Comparison of ENCODE assay signal across 11 mouse cellular contexts in genomic region chr6:90808134-90808533, GRCm38 (mm10).
DNase-seq lines count a peak whose midpoint lies in the region; ATAC-seq and TF ChIP-seq lines count a peak whose summit lies in the region.
"Had no signal": no experiment of that assay in that cellular context is flagged by ENCODE, and none has a peak within 500 bp of the region (broad histone marks: within the 10 kb centered on the region; RNA-seq: fewer than 3 reads in every experiment).

No protein-coding gene starts in this region.

- H3K4me1 ChIP-seq in heart, embryonic 10.5 days: peaks cover 71% of the 10 kb centered on the region
- peaks cover 58% of the 10 kb centered on the region for H3K4me1 ChIP-seq in midbrain, embryonic 10.5 days
- H3K4me1 ChIP-seq in midbrain, embryonic 11.5 days (ENCODE audit: control insufficient read depth, insufficient read depth, low read length): peaks cover 25% of the 10 kb centered on the region
- H3K4me1 ChIP-seq in hindbrain, embryonic 13.5 days (replicated peaks): peaks cover 69% of the 10 kb centered on the region
- peaks cover 30% of the 10 kb centered on the region for H3K4me1 ChIP-seq in olfactory bulb, adult 2 months (ENCODE audit: control insufficient read depth, insufficient read depth, low read length)

- no peak overlapping the region for H3K9ac ChIP-seq in midbrain, embryonic 11.5 days (ENCODE audit: low read length)
- H3K9ac ChIP-seq in hindbrain, embryonic 13.5 days: peak overlapping the region; percentile 71; the same call in 1 of the 2 replicates
- H3K9ac ChIP-seq: lung, embryonic 15.5 days had no signal

- no peak overlapping the region for H3K4me3 ChIP-seq in heart, embryonic 10.5 days
- H3K4me3 ChIP-seq in midbrain, embryonic 10.5 days: no peak overlapping the region
- H3K4me3 ChIP-seq in midbrain, embryonic 11.5 days (ENCODE audit: low read depth, low read length): no peak overlapping the region
- H3K4me3 ChIP-seq in hindbrain, embryonic 13.5 days: no peak overlapping the region
- H3K4me3 ChIP-seq in olfactory bulb, adult 2 months (ENCODE audit: insufficient read depth, low read depth, low read length): peak overlapping the region; percentile 57; the same call in 1 of the 2 replicates
- H3K4me3 ChIP-seq: lung, embryonic 15.5 days had no signal

- H3K36me3 ChIP-seq in heart, embryonic 10.5 days: no peaks in the 10 kb centered on the region
- H3K36me3 ChIP-seq in midbrain, embryonic 10.5 days: no peaks in the 10 kb centered on the region
- H3K36me3 ChIP-seq in midbrain, embryonic 11.5 days (ENCODE audit: control insufficient read depth, insufficient read depth, low read length): no peaks in the 10 kb centered on the region
- H3K36me3 ChIP-seq in hindbrain, embryonic 13.5 days: no peaks in the 10 kb centered on the region
- H3K36me3 ChIP-seq: lung, embryonic 15.5 days had no signal

- no peak for TF ChIP-seq POLR2A in olfactory bulb, adult 2 months (IDR thresholded peaks at IDR 0.05; ENCODE audit: insufficient read depth, low read depth, low read length)

- H3K4me2 ChIP-seq in midbrain, embryonic 11.5 days: no peak overlapping the region
- peak overlapping the region; percentile 62 for H3K4me2 ChIP-seq in hindbrain, embryonic 13.5 days
- H3K4me2 ChIP-seq: lung, embryonic 15.5 days had no signal

- ATAC-seq in midbrain, embryonic 11.5 days (ENCODE audit: low FRiP score): no peak
- ATAC-seq in hindbrain, embryonic 13.5 days (ENCODE audit: low FRiP score): no peak

- no peak for DNase-seq in heart, embryonic 10.5 days (ENCODE audit: low spot score)
- no peak for DNase-seq in heart, postnatal 14 days
- DNase-seq in midbrain, embryonic 10.5 days (ENCODE audit: low spot score): no peak
- no peak for DNase-seq in midbrain, embryonic 11.5 days (ENCODE audit: low spot score, missing footprints)
- DNase-seq in thymus, adult 18-20 months: no peak
- no peak for DNase-seq in kidney, postnatal 10 days
- DNase-seq: adrenal gland, adult 2 months; right cerebral cortex, adult 18-20 months had no signal

- H3K27ac ChIP-seq in heart, embryonic 10.5 days: peak overlapping the region; percentile 22
- peak overlapping the region; percentile 40; the same call in 1 of the 2 replicates for H3K27ac ChIP-seq in midbrain, embryonic 10.5 days (replicated peaks)
- H3K27ac ChIP-seq in midbrain, embryonic 11.5 days (ENCODE audit: low read depth, low read length): no peak overlapping the region
- H3K27ac ChIP-seq in hindbrain, embryonic 13.5 days: peak overlapping the region; percentile 52; the same call in 1 of the 2 replicates
- no peak overlapping the region for H3K27ac ChIP-seq in olfactory bulb, adult 2 months (ENCODE audit: insufficient read depth, low read depth, low read length)
- H3K27ac ChIP-seq: lung, embryonic 15.5 days had no signal

- WGBS in heart, embryonic 10.5 days: 67% methylated on average over 3 of the region's 3 CpGs
- WGBS in midbrain, embryonic 10.5 days: 64% methylated on average over 3 of the region's 3 CpGs
- WGBS in midbrain, embryonic 11.5 days: 69% methylated on average over 3 of the region's 3 CpGs
- WGBS in hindbrain, embryonic 13.5 days: 69% methylated on average over 3 of the region's 3 CpGs
- 84% methylated on average over 3 of the region's 3 CpGs for WGBS in olfactory bulb, adult 2 months

- intact Hi-C loops in heart, postnatal 14 days (cut with DNase I): loop anchor here (10.0 kb wide), 1 partner anchor 153 kb away; no protein-coding TSS in a partner anchor

- peaks cover 14% of the 10 kb centered on the region; the same call in 1 of the 2 replicates for H3K27me3 ChIP-seq in heart, embryonic 10.5 days (ENCODE audit: insufficient read depth, poor library complexity, severe bottlenecking)
- peaks cover 35% of the 10 kb centered on the region for H3K27me3 ChIP-seq in midbrain, embryonic 10.5 days (ENCODE audit: low read depth, poor library complexity, severe bottlenecking)
- no peaks in the 10 kb centered on the region for H3K27me3 ChIP-seq in midbrain, embryonic 11.5 days (ENCODE audit: control insufficient read depth, insufficient read depth, low read length)
- H3K27me3 ChIP-seq in hindbrain, embryonic 13.5 days: no peaks in the 10 kb centered on the region

- H3K9me3 ChIP-seq in heart, embryonic 10.5 days: no peaks in the 10 kb centered on the region
- no peaks in the 10 kb centered on the region for H3K9me3 ChIP-seq in midbrain, embryonic 10.5 days (replicated peaks)
- H3K9me3 ChIP-seq in midbrain, embryonic 11.5 days (ENCODE audit: control insufficient read depth, low read length): no peaks in the 10 kb centered on the region
- H3K9me3 ChIP-seq in hindbrain, embryonic 13.5 days: no peaks in the 10 kb centered on the region
- H3K9me3 ChIP-seq: lung, embryonic 15.5 days had no signal

- TF ChIP-seq CTCF in olfactory bulb, adult 2 months (IDR thresholded peaks at IDR 0.05; ENCODE audit: insufficient read depth, low read depth, low read length): no peak

Comparison
In these comparisons a context has a peak if more than half of its experiments do, and no peak if none do; other contexts are left out.
1. H3K27ac ChIP-seq: peak in heart, embryonic 10.5 days (single experiment), midbrain, embryonic 10.5 days (single experiment) and hindbrain, embryonic 13.5 days (single experiment); none in midbrain, embryonic 11.5 days (single experiment) and olfactory bulb, adult 2 months (single experiment).